Mouse (Mus musculus) mouse trophoblast stem cell (cell line): Measurements from ENCODE around the gene 9930111J21Rik2.
"Not testable (repeated sequence)": the region's sequence is repeated elsewhere in the genome, so short reads cannot be mapped to it uniquely, and the experiment has no call there.

ENCODE experiments used
- in situ Hi-C, 2 experiments: fragments of 300-500 bp; cut with MseI, MboI; formaldehyde crosslinking; loops; 2 replicates in 1 of 2; 3 replicates in 1 of 2; pipeline ENCODE4 v1.15.1; 2025

Gene 9930111J21Rik2

DNA sequence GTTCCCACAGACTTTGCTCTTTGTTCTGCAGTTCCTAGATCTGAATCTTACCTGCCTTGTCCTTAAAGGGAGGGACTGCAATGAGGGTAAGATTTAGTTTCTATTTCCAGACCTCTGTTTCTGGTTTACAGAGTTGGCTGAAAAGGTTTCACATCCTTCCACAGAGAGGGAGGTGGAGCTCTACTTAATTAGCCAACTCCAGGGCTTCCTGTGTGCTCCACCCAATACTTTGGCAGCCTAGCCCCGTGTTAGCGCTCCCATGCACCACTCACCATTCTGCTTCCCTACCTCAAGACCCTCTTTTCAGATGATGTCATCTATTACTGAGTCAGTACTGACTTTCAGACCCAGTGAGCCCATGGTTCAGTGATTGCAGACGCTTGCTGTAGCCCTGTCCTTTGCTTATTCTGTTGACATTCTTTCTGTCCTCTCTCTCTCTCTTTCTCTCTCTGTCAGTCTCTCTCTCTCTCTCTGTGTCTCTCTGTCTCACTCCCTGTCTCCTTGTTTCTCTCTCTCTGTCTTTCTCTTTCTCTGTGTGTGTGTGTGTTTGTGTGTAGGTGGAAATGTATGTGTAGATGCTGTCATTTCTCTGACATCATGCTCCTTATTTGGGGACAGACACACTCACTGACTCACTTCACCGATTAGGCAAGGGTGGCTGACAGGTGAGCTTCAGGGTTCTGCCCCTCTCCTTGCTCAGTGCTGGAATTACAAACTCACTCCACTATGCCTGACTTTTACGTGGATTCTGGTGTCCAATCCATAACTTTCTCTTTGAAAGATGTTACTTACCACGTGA is at the start of gene 9930111J21Rik2:
9930111J21Rik2 (minus strand) TSS at position 150 of the 799 bp plus-strand sequence.
- in situ Hi-C loops = not testable (repeated sequence)

DNA sequence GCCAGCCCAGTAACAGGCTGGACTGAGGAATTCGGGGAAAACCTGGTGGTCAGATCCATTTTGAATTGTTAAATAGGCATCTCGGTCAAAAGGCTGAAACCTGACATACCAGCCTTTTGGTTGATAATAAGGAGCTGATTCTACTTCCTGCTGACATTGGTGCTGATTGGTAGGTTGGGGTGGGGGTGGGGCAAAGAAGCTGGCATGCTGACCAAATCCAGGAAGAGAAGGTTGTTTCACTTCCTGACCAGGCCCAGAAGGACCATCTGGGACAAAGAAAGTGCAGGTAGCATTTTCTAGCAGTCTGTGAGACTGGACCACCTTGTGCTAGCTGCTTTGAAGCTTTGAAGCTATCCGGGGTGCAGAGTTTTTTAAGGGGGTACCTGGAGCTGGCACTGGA is 49.4 kb upstream of the 9930111J21Rik2 start:
- in situ Hi-C loops = loop anchor here (5.0 kb wide), 2 partner anchors 223 to 228 kb away; partner anchors contain the start of gene Irgm1 (in 1 of the 2)

GRCm38 (mm10) chr11:49095367-49095766 is 44.3 kb upstream of the 9930111J21Rik2 start:
- in situ Hi-C loops = loop anchor here in 1 of 2 experiments (10.0 kb wide), 1 partner anchor 101 kb away; the partner anchor contains the start of genes Gm12185 and Tgtp1

DNA sequence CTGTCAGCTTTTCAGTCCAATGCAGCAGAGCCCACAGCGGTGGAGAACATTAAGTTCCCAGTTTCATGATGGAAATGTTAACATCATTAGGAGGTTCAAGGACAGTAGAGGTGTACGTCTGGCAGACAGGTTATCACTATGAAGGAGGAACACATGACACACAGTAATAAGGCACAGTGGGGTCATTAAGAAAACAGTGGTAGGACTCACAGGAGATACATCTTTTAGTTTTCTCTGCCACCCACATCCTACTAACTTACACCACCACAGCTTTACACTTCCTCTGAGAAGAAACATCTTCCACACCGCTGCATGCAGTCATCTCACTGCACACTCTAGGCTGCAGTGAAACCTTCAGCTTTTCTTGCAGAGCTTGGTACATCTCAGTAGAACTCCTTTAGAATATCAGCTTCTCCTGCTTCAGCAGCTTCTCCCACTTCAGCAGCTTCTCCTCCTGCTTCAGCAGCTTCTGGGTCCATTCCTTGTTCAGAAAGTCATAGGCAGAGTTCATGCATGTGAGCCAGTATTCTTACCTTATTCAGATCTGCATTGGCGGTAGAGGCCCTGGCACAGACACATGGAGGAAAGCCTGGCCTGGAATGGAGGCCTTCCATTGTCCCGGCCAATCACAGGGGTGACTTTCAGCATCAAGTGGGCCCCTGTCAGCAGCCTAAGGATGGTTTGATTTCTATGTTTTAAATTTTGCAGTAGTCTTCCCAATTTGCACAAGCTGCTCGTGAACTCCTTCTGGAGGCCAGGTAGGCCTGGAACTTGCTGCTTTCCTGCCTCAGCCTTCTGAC is 43.0 kb upstream of the 9930111J21Rik2 start:
- in situ Hi-C loops = loop anchor here in 1 of 2 experiments (10.0 kb wide), 1 partner anchor 99 kb away; the partner anchor contains the start of genes Gm12185 and Tgtp1

DNA sequence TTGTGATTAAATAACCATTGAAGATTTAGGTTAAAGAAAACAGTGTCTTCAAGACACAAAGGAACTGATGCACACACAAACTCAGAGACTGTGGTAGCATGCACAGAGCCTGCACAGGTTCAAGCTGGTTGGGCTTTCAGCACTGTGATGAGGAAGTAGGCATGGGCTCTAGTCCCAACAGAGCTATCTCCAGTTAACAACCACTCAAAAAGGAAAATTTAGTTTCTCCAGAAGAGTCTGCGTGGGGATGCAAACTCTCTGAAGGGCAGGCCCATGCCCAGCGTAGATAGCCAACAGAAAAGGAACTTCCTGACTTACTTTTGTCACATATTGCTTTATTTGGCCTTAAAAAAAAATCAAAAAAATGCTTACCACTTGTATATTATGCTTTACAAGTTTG is 41.7 kb upstream of the 9930111J21Rik2 start:
- in situ Hi-C loops = loop anchor here in 1 of 2 experiments (10.0 kb wide), 1 partner anchor 98 kb away; the partner anchor contains the start of genes Gm12185 and Tgtp1

DNA sequence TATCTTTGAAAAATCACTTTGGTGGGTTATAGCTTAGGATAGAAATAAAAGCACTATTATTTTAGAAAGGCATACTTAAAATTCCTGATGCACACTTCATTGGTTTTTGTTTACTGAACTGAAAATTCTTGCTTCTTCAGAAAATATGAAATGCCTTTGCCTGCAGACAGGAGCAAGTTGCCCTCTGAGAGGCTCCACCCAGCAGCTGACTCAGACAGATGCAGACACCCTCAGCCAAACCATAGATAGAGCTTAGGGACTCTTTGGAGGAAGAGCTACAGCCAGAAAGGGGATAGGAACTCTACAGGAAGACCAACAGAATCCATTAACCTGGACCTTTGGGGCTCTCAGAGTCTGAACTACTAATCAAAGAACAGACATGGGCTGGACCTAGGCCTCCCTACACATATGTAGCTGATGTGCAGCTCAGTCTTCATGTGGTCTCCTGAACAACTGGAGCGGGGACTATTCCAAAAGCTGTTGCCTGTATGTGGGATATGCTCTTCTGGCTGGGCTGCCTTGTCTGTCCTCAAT is 41.1 kb upstream of the 9930111J21Rik2 start:
- in situ Hi-C loops = loop anchor here in 1 of 2 experiments (10.0 kb wide), 1 partner anchor 97 kb away; the partner anchor contains the start of genes Gm12185 and Tgtp1

DNA sequence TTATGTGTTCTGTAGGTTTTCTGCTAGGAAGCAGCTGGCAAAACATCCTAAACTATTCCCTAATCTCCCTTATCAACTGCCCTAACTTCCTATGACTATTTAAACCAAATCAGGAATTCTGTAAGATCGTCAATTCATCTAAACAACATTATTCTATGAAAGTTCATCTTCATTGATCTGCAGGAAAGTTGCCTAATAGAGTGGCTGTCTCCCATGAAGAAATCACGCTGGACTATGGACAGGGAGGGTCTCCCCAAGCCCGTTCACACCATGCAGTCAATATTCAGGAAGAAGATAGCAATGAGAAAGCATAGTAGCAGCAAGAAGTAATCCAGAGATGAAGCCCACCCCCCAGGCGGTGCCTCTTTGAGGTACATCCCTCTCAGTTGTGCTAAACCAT is 40.1 kb upstream of the 9930111J21Rik2 start:
- in situ Hi-C loops = loop anchor here in 1 of 2 experiments (10.0 kb wide), 1 partner anchor 96 kb away; the partner anchor contains the start of genes Gm12185 and Tgtp1

DNA sequence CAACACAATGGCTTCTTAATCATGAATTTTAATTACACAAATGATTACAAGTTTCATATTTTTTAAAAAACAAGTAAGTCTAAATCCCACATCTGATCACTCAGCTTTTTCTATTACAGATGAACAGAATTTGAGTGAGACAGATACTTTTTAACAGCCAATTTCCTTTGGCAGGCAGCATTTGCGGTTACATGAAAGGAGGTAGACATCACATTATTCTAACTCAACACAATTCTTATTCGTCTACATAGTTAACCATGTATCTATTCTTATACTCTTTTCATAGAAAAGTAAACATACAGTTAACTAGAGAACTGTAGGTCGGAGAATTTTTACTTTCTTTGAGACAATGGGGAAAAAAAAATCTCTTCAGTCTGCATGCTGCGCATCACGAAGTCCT is 39.5 kb upstream of the 9930111J21Rik2 start:
- in situ Hi-C loops = loop anchor here in 1 of 2 experiments (10.0 kb wide), 1 partner anchor 96 kb away; the partner anchor contains the start of genes Gm12185 and Tgtp1

GRCm38 (mm10) chr11:49089735-49090507 is 38.9 kb upstream of the 9930111J21Rik2 start:
- in situ Hi-C loops = loop anchor here in 1 of 2 experiments (10.0 kb wide), 1 partner anchor 95 kb away; the partner anchor contains the start of genes Gm12185 and Tgtp1

- in situ Hi-C loops = no loop called here
Observed at GRCm38 (mm10) chr11:49088990-49089652, 38.1 kb upstream of the 9930111J21Rik2 start.

DNA sequence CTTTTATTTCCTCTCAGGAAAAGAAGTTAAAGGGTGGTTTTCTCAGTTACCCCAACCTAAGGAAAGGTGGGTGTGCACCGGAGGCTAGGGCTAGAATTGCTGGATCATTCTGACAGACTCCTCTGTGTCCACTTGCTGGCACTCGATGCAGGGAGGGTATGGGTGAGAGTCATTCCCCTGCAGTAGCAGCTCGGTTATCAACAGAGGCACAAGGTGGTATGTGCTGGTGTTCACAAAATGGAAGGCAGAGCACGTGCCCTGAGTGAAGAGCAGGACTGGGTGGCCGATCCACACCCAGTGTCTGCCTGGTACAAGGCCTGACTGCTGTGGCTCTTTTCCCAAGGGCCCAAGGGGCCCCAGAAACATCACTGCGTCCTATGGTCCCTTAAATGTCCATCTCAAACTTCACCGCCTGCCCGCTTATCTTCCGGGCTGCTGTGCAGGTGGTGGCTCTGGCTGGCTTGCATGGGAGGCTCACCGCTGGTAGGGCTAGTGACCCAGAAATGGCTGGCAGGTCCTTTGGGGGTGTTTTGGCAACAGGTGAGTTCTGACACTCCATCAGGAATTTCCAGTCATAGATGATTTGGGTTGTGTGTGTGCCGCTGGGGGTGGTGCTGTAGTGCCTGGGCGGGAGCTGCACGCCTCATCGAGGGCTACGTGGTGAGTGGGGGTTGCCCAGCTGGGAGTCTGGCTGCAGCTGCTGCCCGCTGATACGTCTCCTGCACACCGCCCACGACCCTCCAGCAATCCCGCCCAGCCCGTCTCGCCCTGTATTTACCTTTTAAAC is 37.0 kb upstream of the 9930111J21Rik2 start:
- in situ Hi-C loops = no loop called here

DNA sequence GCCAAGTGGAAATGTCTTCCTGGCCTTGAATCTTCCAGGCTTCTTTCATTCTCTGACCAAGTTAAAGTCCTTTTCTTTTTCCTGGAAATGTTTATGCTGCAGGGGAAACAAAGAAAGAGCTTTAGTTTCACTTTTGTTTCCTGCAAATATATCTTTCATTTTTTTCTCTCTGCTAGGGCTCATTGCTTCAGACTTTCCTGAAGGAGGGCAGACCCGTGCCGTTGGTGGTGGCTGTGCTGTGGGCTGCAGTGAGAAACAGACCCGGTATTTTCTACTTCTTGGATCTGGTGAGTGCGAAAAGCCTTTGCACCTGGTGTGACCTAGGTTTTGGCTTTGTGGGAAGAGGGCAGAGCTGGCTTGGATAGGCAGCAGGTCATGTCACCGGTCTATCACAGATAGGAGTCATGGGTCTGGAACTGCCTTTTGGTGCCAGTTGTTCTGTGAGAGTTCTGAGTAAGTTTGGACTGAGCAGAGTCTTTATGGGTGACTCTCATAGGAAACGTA is 35.9 kb upstream of the 9930111J21Rik2 start:
- in situ Hi-C loops = no loop called here

GRCm38 (mm10) chr11:49084875-49085274 is 33.8 kb upstream of the 9930111J21Rik2 start:
- in situ Hi-C loops = no loop called here

DNA sequence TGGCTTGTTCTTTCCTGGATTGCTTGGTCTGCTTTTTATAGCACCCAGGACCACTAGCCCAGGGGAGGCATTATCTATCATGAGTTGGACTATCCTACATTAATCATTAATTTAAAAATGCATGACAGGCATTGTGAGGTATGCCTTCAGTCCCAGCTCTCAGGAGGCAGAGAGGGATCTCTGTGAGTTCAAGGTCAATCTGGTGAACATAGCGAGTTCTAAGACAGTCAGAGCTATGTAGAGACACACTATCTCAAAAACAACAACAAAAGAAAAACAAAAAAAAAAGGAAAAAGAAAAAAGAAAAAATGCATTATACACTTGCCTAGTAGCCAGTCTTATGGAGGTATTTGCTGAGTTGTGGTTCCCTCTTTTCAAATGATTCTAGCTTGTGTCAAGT is 33.3 kb upstream of the 9930111J21Rik2 start:
- in situ Hi-C loops = no loop called here

GRCm38 (mm10) chr11:49083808-49084207 is 32.8 kb upstream of the 9930111J21Rik2 start:
- in situ Hi-C loops = no loop called here

- in situ Hi-C loops = no loop called here
Observed at GRCm38 (mm10) chr11:49083146-49083545, 32.1 kb upstream of the 9930111J21Rik2 start.

DNA sequence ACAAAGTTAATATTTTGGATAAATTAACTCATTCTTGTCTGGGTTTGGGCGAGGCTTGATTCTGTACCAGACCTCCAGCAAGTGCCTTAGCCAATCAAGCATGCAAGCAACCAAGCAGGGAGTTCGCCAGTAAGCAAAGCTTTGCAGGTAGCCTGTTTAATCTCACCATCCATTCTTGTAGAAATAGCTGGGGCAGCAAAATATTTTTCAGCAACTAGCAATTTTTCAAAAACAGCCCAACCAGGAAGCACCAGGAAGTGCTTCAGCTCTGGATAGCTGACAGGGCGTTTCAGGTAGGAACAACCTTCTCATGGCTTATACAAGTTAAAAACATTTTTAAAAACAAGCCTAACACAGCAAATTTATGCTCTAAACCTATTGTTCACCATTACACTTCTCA is 30.8 kb upstream of the 9930111J21Rik2 start:
- in situ Hi-C loops = no loop called here

- in situ Hi-C loops = no loop called here
Observed at GRCm38 (mm10) chr11:49081356-49081755, 30.3 kb upstream of the 9930111J21Rik2 start.

DNA sequence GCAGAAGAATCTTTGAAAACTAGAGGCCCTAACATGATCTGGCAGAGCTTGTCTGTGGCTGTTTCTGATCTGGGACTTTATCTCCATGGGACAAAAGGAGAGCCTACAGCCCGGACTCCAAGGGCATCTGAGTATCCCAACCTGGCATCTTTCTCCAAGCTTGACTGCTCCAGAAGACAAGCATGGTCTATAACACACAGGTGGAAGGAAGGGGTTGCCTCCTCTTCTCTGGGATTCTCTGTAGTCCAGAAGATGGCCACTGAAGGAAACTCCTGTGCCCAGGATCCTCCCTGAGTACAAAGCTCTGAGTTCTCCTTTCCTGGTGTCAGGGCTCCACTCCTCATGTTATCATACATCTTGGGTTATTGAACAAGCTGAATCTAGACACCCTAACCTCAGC is 29.6 kb upstream of the 9930111J21Rik2 start:
- in situ Hi-C loops = no loop called here
